Mouse (Mus musculus) 416B (cell line): ENCODE data around the gene Cwc25.

ENCODE experiments used
- DNase-seq: peaks from one replicate; pipeline ENCODE4 v3.0.0; 2011; ENCODE audit warnings: low read depth

Gene Cwc25

GRCm38 (mm10) chr11:97766154-97766881 lies at the start of gene Cwc25:
Cwc25 (minus strand) TSS chr11:97766556.
- DNase-seq, result peak; percentile 97

DNA sequence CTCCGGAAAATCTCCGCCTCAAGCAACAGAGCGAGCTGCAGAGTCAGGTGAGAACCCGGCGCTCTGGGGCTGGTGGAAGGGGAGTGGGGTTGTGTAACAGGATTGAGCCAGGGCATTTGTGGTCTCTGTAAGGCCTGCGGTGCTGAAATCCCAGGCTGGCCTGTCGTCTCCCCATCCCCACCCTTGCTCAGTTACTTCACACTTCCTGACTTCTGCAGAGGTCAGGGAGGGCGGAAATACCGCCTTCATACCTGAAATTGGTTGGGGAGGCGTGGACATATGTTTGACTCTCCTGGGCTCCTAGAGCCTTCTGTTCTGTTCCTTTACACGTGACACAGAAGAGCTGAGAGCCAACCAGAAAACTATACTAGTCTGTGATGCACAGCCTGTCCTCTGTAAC lies 49.4 kb upstream of the Cwc25 start:
- DNase-seq, result no peak

GRCm38 (mm10) chr11:97813746-97814515 lies 47.6 kb upstream of the Cwc25 start:
- no peak for DNase-seq

GRCm38 (mm10) chr11:97813085-97813484 lies 46.7 kb upstream of the Cwc25 start:
- no peak for DNase-seq

DNA sequence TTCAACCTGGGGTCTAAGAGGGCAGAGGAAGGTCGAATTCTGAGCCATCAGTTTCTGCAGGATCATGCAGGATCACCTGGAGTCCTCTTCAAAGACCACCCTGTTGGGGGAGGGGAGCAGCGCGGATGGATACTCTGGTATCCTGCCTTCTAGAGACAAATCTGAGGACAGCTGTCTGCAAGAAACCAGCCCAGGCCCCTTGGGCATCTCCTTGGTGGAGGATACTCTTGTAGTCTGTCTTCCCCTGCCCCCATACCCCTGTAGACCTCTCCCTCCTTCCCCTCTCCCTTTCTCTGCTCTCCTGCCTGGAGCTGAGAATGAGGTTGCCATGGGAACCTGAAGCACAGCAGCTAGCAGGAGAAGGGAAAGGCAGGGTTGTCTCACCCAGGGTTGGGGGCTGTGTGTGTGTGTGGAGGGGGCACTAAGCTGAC lies 46.1 kb upstream of the Cwc25 start:
- no peak for DNase-seq

GRCm38 (mm10) chr11:97811569-97812362 lies 45.4 kb upstream of the Cwc25 start:
- no peak for DNase-seq

DNA sequence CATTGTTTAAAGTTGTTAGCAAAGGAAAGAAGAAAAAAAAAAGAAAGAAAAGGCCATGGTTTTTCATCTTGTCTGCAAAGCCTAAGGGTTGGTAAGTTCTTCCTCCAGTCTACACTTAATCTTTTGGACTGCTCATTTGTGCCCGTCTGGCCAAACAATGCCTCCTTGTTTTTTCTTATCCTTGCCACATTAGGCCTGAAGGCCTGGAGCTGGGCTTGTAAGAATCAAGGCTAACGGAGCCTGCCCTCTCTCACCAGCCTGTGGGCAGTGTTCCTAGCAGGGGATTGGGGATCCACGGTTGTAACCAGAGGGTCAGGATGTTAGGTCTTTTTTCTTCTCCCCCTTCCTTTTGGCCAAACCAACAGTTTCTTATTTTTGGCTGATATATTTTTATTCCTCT lies 44.6 kb upstream of the Cwc25 start:
- DNase-seq, result no peak

DNA sequence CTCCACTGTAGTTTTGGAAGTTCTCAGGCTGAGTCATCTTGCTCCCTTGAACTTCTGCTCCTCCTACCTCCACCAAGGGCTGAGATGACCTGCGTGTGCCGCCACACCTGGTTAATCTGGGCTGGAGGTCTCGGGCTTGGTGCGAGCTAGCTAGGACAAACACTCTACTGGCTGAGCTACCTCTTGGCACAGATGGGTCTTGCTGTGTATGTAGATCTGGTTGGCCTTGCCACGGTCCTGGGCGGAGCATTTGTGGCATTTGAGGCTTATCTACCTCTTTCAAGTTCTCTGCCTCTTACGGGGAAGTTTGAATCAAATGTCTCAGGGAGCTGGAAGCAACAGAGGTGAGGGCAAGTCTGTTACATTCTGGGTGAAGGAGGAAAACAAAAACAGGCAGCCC lies 44.0 kb upstream of the Cwc25 start:
- DNase-seq, result no peak

DNA sequence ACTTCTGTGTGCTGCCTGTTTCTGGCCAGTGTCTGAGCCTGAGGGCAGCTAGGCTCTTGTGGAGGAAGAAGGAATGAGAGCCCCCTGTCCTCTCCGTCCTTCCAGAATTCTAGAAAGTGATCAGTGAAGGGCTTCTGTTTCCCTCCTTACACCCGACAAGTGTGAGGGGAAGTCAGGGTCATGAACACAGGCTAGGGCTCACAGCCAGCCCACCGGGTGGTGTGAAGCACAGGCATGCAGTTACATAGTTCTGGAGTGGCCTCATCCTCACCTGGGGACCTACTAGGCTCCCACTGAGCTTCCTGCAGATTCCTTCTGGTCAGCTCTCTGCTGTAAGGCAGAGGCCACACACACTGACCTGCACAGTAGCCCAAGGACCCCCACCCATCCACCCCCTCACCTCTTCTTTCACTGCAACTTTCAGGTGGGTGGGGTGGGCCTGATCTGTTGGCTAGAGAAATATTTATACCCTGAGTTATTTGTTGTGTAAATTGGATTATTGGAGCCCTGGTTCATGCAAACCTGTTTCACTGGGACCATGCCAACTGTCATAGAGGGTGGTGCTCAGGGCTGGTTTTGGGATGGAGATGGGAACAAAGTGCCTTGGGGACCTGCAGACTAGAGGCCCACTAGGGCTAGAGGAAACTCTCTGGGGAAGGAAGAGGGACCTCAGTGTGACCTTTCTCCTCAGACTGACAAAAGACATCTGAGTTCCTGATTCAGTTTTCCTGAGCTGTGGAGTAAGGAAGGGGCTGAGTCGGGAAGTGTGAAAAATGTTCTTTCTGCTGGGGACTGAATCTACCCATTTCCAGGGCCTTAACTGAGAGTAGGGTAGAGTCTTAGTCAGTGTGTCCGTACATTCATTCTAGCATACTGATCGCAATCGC lies 43.1 kb upstream of the Cwc25 start:
- no peak for DNase-seq

- DNase-seq, result no peak
Measured at GRCm38 (mm10) chr11:97808621-97809234, 42.4 kb upstream of the Cwc25 start.

- DNase-seq, result no peak
Measured at GRCm38 (mm10) chr11:97808093-97808492, 41.7 kb upstream of the Cwc25 start.

GRCm38 (mm10) chr11:97807626-97808025 lies 41.3 kb upstream of the Cwc25 start:
- DNase-seq, result no peak

DNA sequence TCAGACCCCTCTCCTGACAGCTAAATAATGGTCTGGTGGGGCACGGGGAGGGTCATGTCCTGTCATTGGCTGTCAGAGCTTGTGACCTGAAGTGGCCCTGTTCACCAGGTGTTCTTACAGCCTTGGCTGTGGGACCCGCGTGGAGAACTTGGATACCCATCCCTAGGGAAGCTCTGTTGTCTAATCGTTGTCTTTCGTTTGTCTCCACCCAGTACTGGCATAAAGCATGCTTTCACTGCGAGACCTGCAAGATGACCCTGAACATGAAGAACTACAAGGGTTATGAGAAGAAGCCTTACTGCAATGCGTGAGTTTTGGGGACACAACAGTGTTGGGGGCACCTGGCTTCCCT lies 40.2 kb upstream of the Cwc25 start:
- DNase-seq, result no peak

GRCm38 (mm10) chr11:97805662-97806612 lies 39.6 kb upstream of the Cwc25 start:
- DNase-seq, result no peak

DNA sequence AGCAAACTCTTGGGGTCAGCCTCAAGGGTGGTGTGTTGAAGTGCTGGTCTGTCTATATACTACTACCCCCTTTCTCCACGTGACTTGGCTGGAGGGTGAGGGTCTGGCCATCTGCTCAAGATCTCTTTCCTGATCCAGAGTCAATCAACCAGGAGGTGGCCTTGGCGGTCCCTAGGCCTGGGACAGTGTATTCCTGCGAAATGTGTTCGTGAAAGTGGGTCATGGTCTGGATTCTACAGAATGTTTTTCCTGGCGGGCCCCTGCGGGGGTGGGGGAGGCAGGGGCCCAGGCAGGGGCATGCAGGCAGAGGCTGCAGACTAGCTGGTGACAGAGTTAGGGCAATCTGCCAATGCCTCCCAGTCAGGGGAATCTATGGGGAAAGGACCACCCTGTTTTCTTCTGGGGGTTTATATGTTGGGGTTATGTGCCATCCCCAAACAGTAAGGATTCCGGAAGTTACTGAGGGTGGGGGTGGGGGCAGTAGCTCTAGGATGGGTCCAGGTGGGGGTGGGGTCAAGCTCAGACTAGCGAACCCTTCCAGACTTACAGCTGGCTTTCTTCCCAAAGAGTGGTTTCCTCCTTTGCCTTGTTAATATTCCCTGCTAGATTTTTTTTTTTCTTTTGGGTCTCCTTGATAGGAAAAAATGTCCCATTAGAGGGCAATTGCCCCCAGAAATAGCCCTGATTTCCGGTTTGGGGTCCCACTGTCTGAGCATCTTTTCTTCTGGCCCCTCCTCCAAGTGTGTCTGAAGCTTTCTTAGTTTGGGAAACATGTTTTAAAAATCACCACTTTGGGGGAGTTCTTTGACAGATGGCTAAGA lies 38.7 kb upstream of the Cwc25 start:
- no peak for DNase-seq

DNA sequence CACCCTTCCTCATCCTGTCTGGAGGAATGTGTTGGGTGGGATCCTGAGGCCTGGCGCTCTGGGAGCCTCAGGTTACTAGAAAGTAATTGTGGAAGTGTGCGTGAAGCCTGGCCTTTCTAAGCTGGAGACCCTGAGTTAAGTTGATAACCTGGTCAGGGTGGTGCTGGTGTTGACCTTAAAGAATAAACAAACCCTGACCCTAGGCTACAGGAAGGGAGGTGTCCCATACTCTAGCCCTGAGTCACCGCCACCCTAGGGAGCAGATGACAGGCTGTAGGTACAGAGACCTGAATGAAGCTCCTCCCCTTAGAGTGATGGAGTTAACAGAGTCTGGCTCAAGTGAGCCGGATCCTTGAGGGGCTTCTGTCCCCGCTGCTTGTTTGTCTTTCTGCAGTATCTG lies 37.5 kb upstream of the Cwc25 start:
- no peak for DNase-seq

- DNase-seq, result no peak
Measured at GRCm38 (mm10) chr11:97802495-97802894, 36.1 kb upstream of the Cwc25 start.

GRCm38 (mm10) chr11:97802194-97802470 lies 35.8 kb upstream of the Cwc25 start:
- DNase-seq, result no peak

- DNase-seq, result no peak
Measured at GRCm38 (mm10) chr11:97801409-97802193, 35.2 kb upstream of the Cwc25 start.
